Mouse (Mus musculus): ENCODE data around the gene Slc43a1. TPM values are rescaled to one million over a fixed set of nuclear protein-coding genes. Genes with fewer than 3 reads are reported as not detected.

The Slc43a1 gene
- total RNA-seq, 2 experiments from 2014 or later: 2.1 to 2.7 TPM

DNA sequence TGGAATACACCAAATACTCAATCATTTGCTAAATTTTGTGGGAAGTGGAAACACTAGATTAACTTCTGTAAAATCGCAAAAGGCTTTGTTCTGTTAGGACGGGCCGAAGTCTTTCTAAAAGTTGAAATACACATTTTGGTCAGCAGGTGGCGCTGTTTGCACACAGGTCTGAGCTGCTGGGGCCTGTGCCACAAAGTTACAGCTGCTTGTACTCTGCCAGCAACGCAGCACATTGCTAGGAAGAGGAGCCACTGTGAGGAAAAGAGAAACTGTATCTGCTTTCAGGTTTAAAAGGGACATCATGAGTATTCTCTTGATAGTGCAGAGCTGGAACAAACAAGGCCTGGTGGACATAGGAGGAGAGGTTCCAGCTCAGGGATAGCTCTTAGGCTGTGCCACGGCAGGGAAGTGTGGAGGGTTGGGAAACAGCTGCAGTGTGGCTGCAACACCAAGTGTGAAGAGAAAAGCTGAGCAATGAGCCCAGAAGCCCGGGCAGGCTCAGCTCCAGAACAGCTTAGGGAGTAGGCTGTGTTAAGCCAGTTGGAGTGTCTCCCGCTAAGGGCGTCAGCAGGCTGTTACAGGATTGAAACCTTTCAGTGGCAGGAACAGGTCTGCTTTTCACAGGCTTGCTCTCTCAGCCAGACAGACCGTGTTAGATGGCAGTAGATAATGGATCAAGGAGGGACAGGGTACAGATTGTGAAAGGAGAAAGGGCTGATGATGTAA lies 6.8 kb upstream of the Slc43a1 start:
- DNase-seq: peak; percentile 91

GRCm38 (mm10) chr2:84837107-84837506 lies 1.5 kb upstream of the Slc43a1 start:
- DNase-seq: no peak

DNA sequence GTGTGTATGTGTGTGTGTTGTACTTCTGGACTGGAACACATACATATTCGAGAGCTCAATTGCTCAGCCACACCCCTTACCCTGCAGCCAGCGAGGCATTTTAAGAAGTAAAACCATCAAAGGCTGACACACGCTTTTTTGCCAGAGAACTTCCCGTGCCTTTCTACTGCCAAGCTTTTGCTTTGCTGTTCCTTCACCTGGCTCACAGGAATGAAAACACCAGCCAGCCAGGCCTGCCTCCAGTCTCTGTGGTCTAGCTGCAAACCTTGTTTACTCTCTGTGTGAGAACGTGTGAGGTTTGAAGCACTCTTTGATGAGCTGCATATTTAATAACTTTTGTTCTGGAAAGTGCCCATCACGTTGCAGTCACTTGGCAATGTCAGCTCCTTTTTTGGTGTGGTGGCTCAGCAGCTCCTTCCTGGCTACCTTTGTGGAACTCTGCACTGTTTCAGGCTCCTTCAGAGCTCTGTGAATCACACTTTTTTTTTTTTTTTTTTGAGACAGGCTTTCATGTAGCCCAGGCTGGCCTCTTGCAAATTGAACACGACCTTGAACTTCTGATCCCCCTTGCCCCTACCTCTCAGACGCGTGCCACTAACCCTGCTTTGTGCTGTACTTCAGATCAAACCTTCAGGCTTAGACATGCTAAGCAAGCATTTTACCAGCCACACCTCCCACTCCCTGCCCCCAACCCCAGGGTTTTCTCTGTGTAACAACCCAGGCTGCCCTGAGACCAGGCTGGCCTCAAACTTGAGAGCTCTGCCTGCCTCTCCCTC lies 645 bp upstream of the Slc43a1 start:
- DNase-seq: no peak

GRCm38 (mm10) chr2:84838993-84839980 lies 637 bp downstream of the Slc43a1 start:
- peak; percentile 33 for DNase-seq

- peak; percentile 83 for DNase-seq
These were observed 1.5 kb downstream of the Slc43a1 start for GRCm38 (mm10) chr2:84840016-84840747.

DNA sequence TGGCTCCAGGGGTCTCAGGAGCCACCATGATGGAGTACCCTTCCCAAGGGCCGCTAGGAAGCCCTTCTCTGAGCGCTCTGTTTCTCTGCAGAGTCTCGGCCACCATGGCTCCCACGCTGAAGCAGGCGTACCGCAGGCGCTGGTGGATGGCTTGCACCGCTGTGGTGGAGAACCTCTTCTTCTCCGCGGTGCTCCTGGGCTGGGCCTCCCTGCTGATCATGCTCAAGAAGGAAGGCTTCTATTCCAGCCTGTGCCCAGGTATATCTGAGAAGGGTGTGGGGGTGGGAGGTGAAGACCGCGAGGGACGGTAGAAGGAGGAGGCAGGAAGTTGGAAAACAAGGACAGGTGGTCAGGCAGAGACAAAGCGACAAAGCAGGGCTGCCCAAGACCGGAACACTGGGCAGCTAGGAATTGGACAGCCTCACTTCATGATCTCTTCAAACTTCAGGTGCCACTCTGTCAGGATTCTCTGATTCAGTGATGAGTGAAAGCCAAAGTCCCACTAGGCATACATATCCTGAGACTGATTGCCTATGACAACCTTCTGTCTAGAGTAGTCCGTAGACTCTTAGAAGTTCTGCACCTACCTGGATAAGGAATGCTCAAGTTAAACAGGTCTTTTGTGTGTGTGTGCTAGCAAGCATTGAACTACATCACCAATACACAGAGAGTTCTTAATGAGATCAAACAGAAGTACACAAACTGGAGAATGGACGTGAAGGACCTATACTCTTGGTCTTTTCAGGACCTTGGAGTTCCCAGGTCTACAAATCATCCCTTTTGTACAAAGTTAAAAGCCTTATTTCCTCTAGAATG lies 2.3 kb downstream of the Slc43a1 start:
- peak; percentile 19 for DNase-seq

GRCm38 (mm10) chr2:84841905-84842304 lies 3.3 kb downstream of the Slc43a1 start:
- DNase-seq: no peak

GRCm38 (mm10) chr2:84843654-84844053 lies 5.0 kb downstream of the Slc43a1 start:
- DNase-seq: no peak

DNA sequence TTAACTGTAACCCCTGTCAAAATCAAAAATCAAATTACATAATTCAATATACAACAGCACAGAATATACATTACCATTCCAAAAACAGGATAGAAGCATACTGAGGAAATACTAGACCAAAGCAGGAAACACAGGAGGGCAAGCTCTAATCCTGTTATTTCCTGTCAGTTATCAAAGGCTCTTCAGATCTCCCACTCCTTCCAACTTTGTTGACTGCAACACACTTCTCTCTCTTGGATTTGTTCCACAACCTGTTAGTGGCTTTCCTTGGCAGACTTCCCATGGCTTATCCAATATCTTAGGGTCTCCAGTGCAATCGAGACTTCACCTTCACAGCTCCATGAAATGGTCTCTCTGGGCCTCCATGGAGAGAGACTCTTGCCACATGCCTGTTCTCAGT lies 6.6 kb downstream of the Slc43a1 start:
- no peak for DNase-seq

- DNase-seq: no peak
These were observed 11.9 kb downstream of the Slc43a1 start for GRCm38 (mm10) chr2:84850407-84851129.

DNA sequence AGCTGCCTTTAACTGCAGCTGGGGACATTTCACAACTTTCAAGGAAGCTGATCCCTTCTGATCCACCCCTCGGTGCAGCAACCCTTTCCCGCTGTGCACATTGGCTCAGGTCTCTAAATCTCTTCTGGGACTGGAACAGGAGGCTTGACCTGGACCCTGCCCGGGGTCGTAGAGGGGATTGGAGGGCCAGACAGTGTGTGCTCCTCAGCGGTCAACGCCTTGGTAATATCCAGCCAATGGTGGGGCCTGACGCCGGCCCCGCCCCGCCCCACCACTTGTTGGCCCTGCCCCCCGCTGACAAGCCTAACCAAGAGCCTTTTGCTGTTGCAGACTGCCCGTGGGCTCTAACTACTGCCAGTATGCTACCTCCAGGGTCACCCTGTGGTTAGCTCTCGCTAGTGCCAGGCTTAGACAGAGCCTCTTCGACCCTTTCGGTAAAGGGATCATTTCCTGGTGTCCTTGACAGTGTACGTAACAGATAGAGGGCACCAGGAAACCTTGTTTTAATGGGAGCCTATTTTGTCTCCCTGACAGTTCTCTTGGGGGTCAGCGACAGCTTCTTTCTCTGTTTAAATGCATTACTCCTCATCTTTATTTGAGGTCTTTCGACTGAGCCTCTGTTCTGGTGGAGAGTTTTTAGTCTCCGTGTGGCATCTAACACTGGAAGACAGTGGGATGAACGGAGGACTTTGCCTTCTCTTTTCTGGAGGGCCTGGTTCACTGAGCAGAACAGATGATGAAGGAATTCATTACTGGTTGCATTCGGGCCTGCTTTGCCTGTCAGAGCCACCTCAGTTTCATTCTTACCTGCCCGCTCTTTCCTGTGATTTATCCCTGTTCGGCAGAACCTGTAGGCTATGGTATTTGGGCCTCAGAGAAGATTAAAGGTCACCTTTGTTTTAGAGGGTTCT lies 12.7 kb downstream of the Slc43a1 start:
- peak; percentile 60 for DNase-seq

DNA sequence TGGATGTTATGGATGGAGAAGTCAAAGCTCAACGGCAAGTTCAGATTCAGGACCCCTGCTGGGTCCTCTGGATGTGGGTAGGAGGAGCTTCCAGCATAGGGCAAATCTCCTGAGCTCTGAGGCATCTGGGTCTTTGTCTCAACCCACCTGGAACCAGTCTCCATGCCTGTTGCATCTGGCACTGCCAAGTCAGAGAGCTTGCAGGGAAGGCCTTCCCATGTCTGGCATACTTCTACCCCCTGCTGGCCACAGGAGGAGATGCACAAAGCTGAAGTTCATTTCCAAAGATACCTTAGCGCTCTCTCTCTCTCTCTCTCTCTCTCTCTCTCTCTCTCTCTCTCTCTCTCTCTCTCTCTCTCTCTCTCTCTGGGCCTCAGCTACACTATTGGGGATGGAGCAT lies 17.1 kb downstream of the Slc43a1 start:
- peak; percentile 68 for DNase-seq

DNA sequence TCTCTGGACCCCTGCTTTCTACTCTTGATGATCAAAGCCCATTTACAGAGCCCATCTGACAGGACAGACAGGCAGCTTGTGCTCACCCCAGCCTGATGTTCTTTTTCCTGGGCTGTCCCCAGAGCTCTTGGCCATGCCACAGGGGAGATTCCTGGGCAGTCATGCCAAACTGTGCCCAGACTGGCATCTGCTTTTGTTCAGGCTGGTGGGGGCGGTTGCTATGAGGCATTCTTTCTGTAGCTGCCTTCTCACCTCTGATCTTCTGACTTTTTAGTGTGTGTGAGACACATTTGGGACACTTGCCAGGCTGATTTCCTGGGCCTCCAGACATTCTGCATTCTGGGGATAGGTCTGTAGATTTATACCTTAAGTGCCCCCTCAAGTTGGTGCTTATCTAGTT lies 19.9 kb downstream of the Slc43a1 start:
- no peak for DNase-seq

DNA sequence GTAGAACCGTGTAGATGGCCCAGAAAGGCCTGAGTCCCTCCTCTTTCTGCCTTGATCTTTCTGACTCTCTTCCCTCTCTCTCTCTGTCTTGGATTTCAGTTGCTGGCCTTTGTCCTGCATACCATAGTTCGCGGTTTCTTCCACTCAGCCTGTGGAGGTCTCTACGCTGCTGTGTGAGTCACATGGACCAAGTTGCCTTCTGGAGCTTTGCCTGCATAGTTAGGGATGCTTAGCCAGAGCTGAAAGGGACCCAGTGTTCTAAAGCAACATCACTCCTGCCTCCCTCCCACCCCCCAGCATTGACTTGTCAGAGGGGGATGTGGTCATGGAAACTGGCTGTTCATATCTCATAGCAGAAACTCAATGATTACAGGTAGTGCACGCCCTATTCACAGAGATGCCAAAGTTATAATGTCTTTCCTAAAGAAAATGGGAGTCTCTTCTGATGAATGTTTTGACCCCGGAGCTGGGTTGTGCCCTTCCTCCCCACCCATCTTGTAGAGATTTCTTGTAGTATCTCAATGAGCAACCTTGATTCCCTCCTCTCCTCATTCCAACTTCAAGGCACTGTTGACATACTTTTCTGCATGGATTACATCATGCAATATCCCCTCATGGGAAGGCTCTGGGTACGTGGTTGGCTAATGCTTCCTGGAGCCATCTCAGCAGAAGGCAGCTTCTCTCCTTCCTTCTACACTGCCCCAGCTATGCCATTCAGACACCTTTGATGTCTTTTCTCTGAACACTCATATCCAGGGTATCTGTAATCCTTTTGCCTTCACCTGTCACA lies 21.5 kb downstream of the Slc43a1 start:
- no peak for DNase-seq

GRCm38 (mm10) chr2:84861430-84861829 lies 22.8 kb downstream of the Slc43a1 start:
- no peak for DNase-seq

DNA sequence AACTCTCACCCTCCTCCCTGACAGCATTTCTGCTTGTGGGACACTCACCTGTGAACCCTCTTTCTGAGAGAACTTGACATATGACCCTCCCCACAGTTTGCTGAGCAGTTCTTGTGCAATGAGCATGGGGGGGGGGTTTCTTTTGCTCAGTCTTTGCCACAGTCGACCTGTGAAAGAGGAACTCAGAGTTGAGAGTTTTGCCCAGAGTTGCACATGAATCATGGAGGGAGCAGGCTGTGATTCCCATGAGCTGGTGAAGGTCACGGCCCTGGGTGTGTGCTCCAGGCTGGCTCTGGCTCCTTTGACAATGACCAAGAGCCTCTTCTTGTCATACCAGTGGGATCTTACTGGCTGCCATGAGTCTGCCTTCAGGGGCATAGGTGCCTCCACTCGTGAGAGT lies 23.6 kb downstream of the Slc43a1 start:
- no peak for DNase-seq

DNA sequence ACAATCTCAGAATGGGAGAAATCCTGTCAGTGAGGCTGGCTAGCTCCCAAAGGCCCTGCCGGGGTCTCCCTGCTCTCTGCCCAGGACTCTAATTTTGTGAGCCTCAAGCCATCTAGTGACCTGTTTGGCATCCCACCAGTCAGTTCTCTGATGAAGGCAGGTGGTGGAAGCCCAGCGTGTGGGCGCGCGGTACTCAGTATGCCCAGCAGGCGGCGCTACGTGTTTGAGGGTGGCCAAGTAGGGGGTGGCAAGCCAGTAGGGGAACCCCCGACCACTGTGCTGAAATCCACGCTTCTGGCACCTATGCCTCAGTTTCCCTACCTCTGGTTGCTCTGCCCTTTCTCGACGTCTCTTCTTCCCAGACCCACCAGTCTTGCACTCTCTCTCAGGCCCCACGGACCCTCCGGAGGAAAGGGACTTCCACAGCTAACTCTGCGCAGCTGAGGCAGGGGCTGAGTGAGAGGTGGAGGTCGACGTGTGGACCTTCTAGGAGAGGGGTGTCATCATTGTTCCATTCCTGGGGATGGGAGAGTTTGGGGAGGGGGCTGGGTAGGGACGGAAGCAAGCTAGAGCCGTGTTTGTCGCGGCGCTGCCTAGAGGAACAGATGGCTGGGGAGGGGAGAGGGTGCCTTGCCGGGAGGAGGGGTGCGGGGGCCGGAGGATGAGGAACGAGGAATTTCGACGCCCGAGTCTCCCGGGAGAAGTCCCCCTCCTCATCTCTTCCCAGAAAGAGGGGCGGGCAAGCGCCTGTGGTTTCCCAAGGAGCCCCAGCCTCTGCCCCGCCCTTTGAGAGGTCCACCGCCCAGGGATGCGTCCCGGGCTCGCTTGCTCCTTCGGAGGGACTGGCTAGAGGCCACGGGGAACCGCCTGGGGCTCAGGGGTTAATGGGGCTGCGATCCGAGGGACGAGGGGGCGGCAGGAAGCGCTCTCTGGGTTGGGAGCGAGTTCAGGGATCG lies 27.2 kb downstream of the Slc43a1 start:
- DNase-seq: peak; percentile 81
